Mouse (Mus musculus) small intestine, adult 10 weeks (tissue): ENCODE results near the gene Tmem147. TPM values are rescaled to one million over a fixed set of nuclear protein-coding genes. Genes with fewer than 3 reads are reported as not detected.

Experiments used
- polyA plus RNA-seq: library from polyadenylated mRNA; stranded (reverse); fragments of 350-450 nt; fragmentation: Illumina TruSeq; extraction: RNeasy Lipid Tissue Mini Kit (QIAGEN cat#74804); gene quantifications from one replicate; pipeline ENCODE4 v1.2.3, GENCODE M21; 2014; ENCODE audit warnings: low replicate concordance

The Tmem147 gene
- 4.8 TPM for polyA plus RNA-seq

DNA sequence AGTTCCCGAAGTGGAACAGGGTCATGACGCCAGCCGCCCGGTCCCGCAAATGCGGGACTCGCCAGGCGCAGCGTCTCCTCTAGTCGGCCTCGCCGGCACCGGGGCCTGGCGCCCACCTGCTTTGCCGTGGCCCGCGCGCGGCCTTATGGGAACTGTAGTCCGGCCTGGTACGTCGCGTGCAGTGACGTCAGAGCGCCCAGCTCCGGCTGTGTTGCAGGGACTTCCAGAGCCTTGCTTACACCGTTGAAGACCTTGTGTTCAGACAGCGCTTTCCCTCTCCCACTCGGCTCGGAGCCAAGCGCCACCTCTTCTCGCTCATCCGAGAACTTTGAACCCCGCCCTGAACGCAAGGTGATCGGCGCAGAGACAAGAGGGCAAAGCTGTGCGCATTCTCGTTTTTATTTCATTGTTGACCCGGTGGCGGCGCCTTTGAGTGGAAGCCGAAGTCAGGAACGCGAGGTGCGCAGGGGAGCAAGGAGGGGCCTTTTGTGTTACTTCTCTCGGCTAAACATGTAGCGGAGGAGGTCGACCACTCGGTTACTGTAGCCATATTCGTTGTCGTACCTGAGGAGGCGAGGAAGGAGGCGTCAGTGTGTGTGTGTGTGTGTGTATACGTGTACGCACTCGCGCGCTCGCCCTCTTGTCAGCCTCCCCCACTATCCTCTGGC is at the start of gene Tmem147:
TSS of gene Tmem147 (minus strand) at position 145 of the 668 bp plus-strand sequence.

DNA sequence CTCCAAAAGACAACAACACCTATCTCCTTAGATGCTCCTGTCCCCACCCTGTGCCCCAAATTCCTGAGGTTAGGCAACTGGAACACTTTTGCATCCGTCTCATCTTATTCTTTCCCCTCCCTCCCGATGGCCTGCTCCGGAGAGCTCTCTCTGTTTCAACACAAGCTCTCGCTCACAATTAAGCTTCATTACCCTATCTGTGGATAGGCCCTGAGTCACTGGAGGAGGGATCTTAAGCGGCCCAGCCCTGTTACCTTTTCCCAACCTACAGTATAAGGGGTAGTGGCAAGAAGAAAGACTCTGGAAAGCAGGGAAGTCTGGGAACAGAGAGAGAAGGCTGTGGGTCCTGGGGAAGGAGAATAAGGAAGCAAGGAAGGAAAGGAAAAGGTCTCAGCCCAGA is 34.1 kb upstream of the Tmem147 start, which contains the start of gene Dmkn:
TSS of gene Dmkn (plus strand) at position 301 of the 400 bp plus-strand sequence.

DNA sequence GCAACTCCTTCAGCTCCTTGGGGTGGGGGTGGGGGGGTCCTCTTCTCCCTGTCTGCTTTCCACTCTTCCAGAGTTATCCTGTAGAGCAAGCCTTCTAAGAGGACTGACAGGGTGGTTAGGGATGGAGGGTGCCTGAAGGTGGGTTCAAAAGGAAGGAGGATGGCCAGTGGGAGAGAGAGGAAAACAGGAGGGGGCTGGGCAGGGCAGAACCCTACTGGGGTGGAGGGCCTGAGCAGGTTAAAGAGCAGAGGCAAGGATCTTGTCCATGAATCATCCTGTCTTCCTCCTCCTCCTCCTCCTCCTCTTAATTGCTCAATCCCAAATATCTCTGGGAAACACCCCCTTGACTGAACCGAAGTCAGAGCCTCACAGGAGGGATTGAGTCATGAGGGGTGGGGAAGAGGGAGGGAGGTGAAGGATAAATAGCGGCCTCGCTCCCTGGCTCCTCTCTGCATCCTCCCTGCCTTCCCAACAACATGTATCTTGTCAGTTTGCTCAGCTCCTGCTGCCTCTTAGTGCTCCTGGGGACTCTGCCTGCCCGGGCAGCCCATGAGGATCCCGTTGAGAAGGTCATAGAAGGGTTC is 21.8 kb upstream of the Tmem147 start, which contains the start of gene Sbsn:
TSS of gene Sbsn (plus strand) at position 386 of the 584 bp plus-strand sequence.

DNA sequence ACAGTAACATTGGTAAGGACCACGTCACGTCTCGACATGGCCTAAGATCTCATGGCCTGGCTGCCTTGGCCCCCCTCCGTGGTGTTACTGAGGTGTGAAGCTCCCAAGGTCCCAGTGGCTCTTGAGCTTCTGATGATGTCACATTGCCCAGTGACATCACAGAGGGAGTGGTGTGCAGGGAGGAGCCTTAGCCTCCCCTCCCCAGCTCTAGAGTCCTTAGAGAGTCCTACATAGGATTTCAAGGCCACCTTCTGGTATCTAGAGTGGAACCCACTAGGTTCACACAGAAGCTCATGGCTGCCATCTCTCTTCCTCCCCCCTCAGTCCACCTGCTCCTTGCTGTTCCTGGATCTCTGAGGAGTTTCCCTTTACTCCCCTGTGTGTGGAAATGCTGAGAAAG is 14.3 kb upstream of the Tmem147 start, which contains the start of gene Gapdhs:
TSS of gene Gapdhs (minus strand) at position 65 of the 400 bp plus-strand sequence.

DNA sequence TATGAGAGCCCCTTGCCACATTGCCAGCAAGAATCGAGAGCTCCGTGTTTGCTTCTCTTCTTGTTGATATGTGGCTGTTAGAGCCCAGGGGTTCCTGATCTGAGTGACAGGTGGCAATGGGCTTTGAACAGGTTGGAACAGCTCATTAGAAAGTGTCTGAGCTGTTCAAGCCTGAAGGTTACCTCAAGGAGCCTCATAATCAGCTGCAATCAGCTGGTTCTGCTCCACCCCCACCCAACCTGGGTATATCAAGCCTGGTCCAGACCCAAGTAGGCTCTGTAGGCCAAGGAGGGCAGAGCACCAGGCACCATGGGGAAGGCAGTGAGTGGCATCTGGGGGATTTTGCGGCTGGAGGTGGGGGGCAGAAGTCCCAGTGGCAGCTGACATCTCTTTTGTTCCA is 17.4 kb downstream of the Tmem147 start, which contains the start of gene Atp4a:
TSS of gene Atp4a (plus strand) at position 268 of the 400 bp plus-strand sequence.

DNA sequence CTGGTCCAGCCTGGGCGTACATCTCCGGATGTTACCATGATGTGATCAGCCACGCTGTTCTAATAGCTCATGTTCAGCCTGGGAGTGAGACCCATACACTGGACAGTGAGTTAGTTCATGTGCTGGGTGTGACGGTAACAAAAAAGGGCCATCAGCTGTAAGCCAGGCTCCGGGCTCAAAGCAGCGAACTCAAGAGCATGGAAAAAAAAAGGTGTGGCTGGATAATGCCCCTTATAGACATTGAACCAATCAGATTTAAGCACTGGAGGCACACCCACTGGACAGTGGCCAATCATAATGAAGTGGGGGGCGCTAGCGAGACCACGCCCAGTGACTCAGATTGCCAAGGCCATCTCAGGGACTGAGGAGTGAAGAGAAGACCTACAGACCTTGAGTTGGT is 30.8 kb downstream of the Tmem147 start, which contains the start of gene 2200002J24Rik:
TSS of gene 2200002J24Rik (plus strand) at position 338 of the 400 bp plus-strand sequence.

Other genes with a start within 250 kb of the Tmem147 start
- not detected for gene Prodh2, start 235.9 kb downstream of the Tmem147 start, polyA plus RNA-seq
- 0.11 TPM for gene Arhgap33, start 194.5 kb downstream of the Tmem147 start, polyA plus RNA-seq
- gene Hspb6, start 177.4 kb downstream of the Tmem147 start, polyA plus RNA-seq: 28.5 TPM
- gene Proser3, start 177.2 kb downstream of the Tmem147 start, polyA plus RNA-seq: 0.97 TPM
- not detected for gene Lin37, start 169.7 kb downstream of the Tmem147 start, polyA plus RNA-seq
- 2.6 TPM for gene U2af1l4, start 166.2 kb downstream of the Tmem147 start, polyA plus RNA-seq
- 6.2 TPM for gene Gm49396, start 166.2 kb downstream of the Tmem147 start, polyA plus RNA-seq
- gene Psenen, start 165.9 kb downstream of the Tmem147 start, polyA plus RNA-seq: 17.3 TPM
- gene Igflr1, start 164.1 kb downstream of the Tmem147 start, polyA plus RNA-seq: not detected
- 4.6 TPM for gene Kmt2b, start 140.8 kb downstream of the Tmem147 start, polyA plus RNA-seq
- not detected for gene Zbtb32, start 130.6 kb downstream of the Tmem147 start, polyA plus RNA-seq
- gene Upk1a, start 116.7 kb downstream of the Tmem147 start, polyA plus RNA-seq: not detected
- 1,034 TPM for gene Cox6b1, start 103.4 kb downstream of the Tmem147 start, polyA plus RNA-seq
- gene Etv2, start 93.7 kb downstream of the Tmem147 start, polyA plus RNA-seq: not detected
- not detected for gene Rbm42, start 79.2 kb downstream of the Tmem147 start, polyA plus RNA-seq
- gene Haus5, start 64.5 kb downstream of the Tmem147 start, polyA plus RNA-seq: 2.8 TPM
- not detected for gene Pmis2, start 57.9 kb downstream of the Tmem147 start, polyA plus RNA-seq
- not detected for gene 2200002J24Rik, start 30.6 kb downstream of the Tmem147 start, polyA plus RNA-seq
- gene Atp4a, start 17.3 kb downstream of the Tmem147 start, polyA plus RNA-seq: not detected
- gene Gapdhs, start 14.1 kb upstream of the Tmem147 start, polyA plus RNA-seq: not detected
- gene Sbsn, start 21.9 kb upstream of the Tmem147 start, polyA plus RNA-seq: 0.15 TPM
- not detected for gene Dmkn, start 34.2 kb upstream of the Tmem147 start, polyA plus RNA-seq
- gene Krtdap, start 58.4 kb upstream of the Tmem147 start, polyA plus RNA-seq: not detected
- 1.7 TPM for gene Ffar2, start 94.2 kb upstream of the Tmem147 start, polyA plus RNA-seq
- gene Ffar3, start 126.6 kb upstream of the Tmem147 start, polyA plus RNA-seq: not detected
- 0.85 TPM for gene Ffar1, start 132.0 kb upstream of the Tmem147 start, polyA plus RNA-seq
- 3.0 TPM for gene Cd22, start 150.8 kb upstream of the Tmem147 start, polyA plus RNA-seq
- gene Mag, start 185.3 kb upstream of the Tmem147 start, polyA plus RNA-seq: not detected
- gene Hamp2, start 195.1 kb upstream of the Tmem147 start, polyA plus RNA-seq: 2.0 TPM
- not detected for gene Hamp, start 214.5 kb upstream of the Tmem147 start, polyA plus RNA-seq
- gene Usf2, start 227.3 kb upstream of the Tmem147 start, polyA plus RNA-seq: 52.9 TPM
- 4.8 TPM for gene Lsr, start 243.9 kb upstream of the Tmem147 start, polyA plus RNA-seq
- 4.1 TPM for gene Fam187b, start 244.2 kb upstream of the Tmem147 start, polyA plus RNA-seq